Mouse (Mus musculus) cerebellum, adult 2 months (tissue): Measurements from ENCODE around the gene Ppm1l.

Experiments used
- CTCF ChIP-seq: fragments of 200-500 bp; IDR thresholded peaks from 2 replicates; pipeline ENCODE4 v1.5.1; 2011; ENCODE audit warnings: low read depth, mild to moderate bottlenecking, control low read depth, low read length, moderate library complexity, borderline replicate concordance; ENCODE audit not compliant: insufficient read depth
- POLR2A ChIP-seq: fragments of 200-500 bp; IDR thresholded peaks from 2 replicates; pipeline ENCODE4 v1.6.1; 2011; ENCODE audit warnings: low read length, control low read depth, borderline replicate concordance; ENCODE audit not compliant: insufficient read depth

GRCm38 (mm10) chr3:69393079-69393478 lies 76.4 kb downstream of the Ppm1l start:
- TF ChIP-seq POLR2A (no peak), CTCF (no peak)
